Mouse (Mus musculus) embryonic fibroblast, embryonic 13.5 days (primary cell): Measurements from ENCODE around the gene Olfr535. TPM values are rescaled to one million over a fixed set of nuclear protein-coding genes. Genes with fewer than 3 reads are reported as not detected.
"Not testable (repeated sequence)": the region's sequence is repeated elsewhere in the genome, so short reads cannot be mapped to it uniquely, and the experiment has no call there.

Experiments
- H3K27ac ChIP-seq: 2 replicates; pipeline ENCODE4 v1.5.1; 2012; ENCODE audit warnings: low read length, control low read depth, inconsistent platforms; ENCODE audit not compliant: insufficient read depth
- H3K4me1 ChIP-seq: 2 replicates; pipeline ENCODE4 v1.6.1; 2011; ENCODE audit warnings: low read length; ENCODE audit not compliant: control insufficient read depth, insufficient read depth
- H3K4me3 ChIP-seq: 2 replicates; pipeline ENCODE4 v1.5.1; 2011; ENCODE audit warnings: mild to moderate bottlenecking, control low read depth, low read length; ENCODE audit not compliant: insufficient read depth
- CTCF ChIP-seq: IDR thresholded peaks from 2 replicates; pipeline ENCODE4 v1.5.1; 2011; ENCODE audit warnings: mild to moderate bottlenecking, control low read depth, low read length, moderate library complexity, borderline replicate concordance; ENCODE audit not compliant: insufficient read depth
- POLR2A ChIP-seq: IDR thresholded peaks from 2 replicates; pipeline ENCODE4 v1.6.1; 2011; ENCODE audit warnings: low read depth, mild to moderate bottlenecking, control low read depth, low read length, moderate library complexity
- polyA plus RNA-seq: library from polyadenylated mRNA; stranded (reverse); fragments of >200 nt; gene quantifications from 2 replicates; pipeline ENCODE4 v1.2.4, GENCODE M21; 2011; ENCODE audit warnings: low read depth; ENCODE audit not compliant: missing spikeins, insufficient read length

Gene Olfr535
- polyA plus RNA-seq, result not detected in 2 replicates

- TF ChIP-seq CTCF, result no peak
- H3K27ac ChIP-seq, result no peak within 1 kb of the TSS
- no peak within 1 kb of the TSS for H3K4me3 ChIP-seq
- H3K4me1 ChIP-seq, result no peaks in the 10 kb centered on the region
Measured at GRCm38 (mm10) chr7:140483916-140484315, at the start of gene Olfr535. Gene Olfr535, plus strand, starts transcription at chr7:140484216.

DNA sequence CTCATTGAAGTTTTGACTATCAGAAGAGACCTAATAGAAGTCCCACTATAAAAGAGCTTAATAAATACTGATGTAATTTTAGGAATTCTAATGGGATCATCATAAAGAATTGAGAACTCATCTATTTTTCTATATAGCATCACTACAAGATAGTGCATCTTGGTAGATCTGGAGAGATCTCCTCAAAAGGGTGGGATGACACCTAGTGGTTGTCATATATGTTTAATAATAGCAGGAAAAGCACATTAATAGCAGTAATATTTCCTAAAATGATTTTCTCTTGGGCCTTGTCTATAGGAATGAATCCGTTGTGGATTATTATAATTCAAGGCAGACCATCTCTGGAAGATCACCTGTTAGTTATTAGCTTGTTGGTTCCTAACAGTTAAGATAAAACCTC is 40.9 kb upstream of the Olfr535 start:
- Histone ChIP-seq H3K4me3 (no peak overlapping the region), H3K4me1 (no peaks in the 10 kb centered on the region), H3K27ac (no peak overlapping the region)
- TF ChIP-seq POLR2A (no peak), CTCF (no peak)

DNA sequence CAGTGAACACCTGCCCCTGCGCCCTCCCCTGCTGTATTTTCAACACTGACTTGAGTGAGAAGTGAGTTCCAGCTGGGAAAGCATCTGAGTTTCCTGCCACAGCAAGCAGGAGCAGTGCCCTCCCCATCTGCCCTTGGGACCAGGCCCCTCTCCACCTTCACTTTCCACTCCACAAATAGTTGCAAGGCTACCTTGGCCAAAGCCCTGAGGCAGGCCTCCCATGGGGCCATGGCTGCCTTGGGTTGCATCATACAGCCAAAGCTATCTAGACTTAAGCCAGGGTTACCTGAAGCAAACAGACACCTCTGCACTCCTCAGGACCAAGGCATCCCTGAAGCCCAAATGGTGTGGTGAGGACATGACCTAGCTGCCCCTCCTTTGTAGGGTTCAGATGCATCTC is 20.9 kb upstream of the Olfr535 start, which contains the start of gene Olfr533:
Gene Olfr533 (plus strand): TSS at position 301 of the 400 bp plus-strand sequence.
- not testable (repeated sequence) for H3K27ac ChIP-seq, H3K4me3 ChIP-seq, H3K4me1 ChIP-seq

DNA sequence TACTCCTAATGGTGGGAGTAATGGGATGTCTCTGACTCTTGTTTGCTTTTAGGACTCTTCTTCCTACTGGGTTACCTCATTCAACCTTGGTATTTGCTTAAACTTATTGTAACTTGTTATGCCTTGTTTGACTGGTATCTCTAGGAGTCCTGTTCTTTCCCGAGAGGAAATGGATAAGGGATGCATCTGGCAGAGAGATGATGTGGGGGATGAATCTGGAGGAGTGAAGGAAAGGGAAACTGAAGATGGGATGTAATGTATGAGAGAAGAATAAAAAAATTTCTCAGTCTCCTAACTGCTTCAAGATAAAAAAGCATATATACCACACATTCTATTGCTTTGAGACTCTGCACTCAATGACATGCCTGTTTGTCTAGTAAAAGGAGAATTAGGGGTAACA is 6.1 kb upstream of the Olfr535 start:
- Histone ChIP-seq H3K4me1 (no peaks in the 10 kb centered on the region), H3K27ac (no peak overlapping the region), H3K4me3 (no peak overlapping the region)
- TF ChIP-seq POLR2A (no peak), CTCF (no peak)

DNA sequence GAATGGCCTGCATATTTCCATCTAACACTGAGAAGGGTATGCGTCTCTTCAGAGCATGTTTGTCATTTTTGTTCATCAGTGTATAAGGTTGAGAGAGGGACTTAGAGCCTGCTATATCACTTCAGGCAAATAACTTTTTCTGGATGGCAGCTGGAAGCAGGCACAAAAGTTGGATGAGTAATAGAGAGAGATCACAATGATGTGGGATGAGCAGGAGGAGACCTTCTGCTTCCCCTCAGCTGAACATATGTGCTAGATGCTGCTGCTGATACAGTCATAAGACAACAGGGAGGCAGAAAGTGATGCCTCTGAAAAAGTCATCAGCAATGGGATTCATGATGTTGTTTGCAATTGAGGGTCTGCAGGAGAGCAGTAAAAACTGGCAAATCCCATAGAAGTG is 5.3 kb upstream of the Olfr535 start:
- no peak overlapping the region for H3K4me3 ChIP-seq

GRCm38 (mm10) chr7:140488981-140489380 is 5.0 kb downstream of the Olfr535 start:
- H3K4me1 ChIP-seq, result no peaks in the 10 kb centered on the region
- H3K27ac ChIP-seq, result no peak overlapping the region
- TF ChIP-seq POLR2A (no peak), CTCF (no peak)

More for the DNA sequence above, 5.3 kb upstream of the Olfr535 start:
- H3K27ac ChIP-seq, result no peak overlapping the region
- no peak for TF ChIP-seq POLR2A
- TF ChIP-seq CTCF, result no peak
- no peaks in the 10 kb centered on the region for H3K4me1 ChIP-seq

DNA sequence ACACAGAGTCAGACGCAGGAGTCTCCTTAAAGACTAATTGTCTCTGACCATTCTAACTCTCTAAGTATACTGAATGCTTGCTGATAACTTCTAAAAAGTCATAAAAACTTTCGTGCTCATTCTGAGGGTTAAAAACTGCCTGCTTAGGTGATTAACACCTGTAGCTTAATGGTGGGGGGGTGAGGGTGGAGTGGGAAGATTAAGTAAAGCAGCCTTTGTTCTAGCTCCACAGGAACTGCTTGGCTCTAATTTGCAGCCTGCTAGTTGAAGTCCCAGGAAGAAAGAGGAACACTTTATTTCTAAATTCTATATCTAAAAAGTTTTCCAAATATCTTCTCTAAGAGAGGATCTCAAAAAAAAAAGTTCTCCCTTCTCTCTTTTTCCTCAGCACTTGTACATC is 10.2 kb downstream of the Olfr535 start:
- no peak for TF ChIP-seq POLR2A
- no peak for TF ChIP-seq CTCF
- Histone ChIP-seq H3K4me3 (no peak overlapping the region), H3K27ac (no peak overlapping the region), H3K4me1 (no peaks in the 10 kb centered on the region)

More at GRCm38 (mm10) chr7:140488981-140489380, 5.0 kb downstream of the Olfr535 start:
- H3K4me3 ChIP-seq, result no peak overlapping the region

- H3K4me3 ChIP-seq, result no peak overlapping the region
- H3K4me1 ChIP-seq, result no peaks in the 10 kb centered on the region
- no peak for TF ChIP-seq POLR2A
- no peak for TF ChIP-seq CTCF
- no peak overlapping the region for H3K27ac ChIP-seq
Measured at GRCm38 (mm10) chr7:140494702-140495101, 10.7 kb downstream of the Olfr535 start.

DNA sequence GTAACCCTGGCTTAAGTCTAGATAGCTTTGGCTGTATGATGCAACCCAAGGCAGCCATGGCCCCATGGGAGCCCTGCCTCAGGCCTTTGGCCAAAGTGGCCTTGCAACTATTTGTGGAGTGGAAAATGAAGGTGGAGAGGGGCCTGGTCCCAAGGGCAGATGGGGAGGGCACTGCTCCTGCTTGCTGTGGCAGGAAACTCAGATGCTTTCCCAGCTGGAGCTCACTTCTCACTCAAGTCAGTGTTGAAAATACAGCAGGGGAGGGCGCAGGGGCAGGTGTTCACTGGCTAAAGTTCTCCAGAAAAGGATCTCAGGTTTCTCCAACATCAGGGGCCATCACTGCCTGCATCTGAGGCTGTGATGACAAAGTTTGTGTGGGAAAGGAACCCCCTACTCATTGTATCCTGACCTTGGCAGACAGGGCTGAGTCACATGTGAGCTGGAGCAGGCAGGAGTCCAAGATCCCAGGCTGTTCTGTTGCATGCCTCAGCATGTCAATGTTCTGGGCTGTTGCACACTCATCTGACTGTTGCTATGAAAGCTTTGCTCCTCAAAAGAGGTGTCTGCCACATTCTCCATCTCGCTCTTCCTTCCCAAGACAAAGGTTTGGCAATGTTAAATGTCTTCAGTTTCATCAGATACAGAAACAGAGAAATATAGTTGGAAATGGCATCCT is 23.5 kb downstream of the Olfr535 start, which contains the start of gene Olfr536:
Gene Olfr536 (minus strand): TSS at position 51 of the 676 bp plus-strand sequence.
- not testable (repeated sequence) for H3K4me3 ChIP-seq

DNA sequence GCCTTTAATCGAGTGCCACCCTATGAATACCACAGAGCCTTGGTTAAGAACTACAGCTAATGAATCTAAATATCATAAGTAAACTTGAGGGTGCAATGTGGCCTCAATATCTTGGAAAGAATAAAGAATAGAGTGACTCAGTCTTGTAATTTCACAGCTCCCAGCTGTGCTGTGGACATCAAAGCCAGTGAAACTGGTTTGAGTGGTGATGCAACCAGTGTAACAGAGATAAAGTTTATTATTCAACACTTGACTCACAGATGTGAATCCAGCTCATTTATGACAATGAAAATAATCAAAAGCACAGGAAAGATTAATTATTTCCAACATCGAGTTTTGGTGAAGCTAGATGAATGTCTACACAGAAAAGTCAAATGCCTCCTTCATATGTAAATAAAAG is 55.7 kb downstream of the Olfr535 start:
- Histone ChIP-seq H3K4me3 (no peak overlapping the region), H3K27ac (no peak overlapping the region), H3K4me1 (no peaks in the 10 kb centered on the region)
- TF ChIP-seq POLR2A, result no peak
- no peak for TF ChIP-seq CTCF

More for the DNA sequence above, 23.5 kb downstream of the Olfr535 start, which contains the start of gene Olfr536:
- H3K27ac ChIP-seq, H3K4me1 ChIP-seq: not testable (repeated sequence)

Other genes with a start within 250 kb of the Olfr535 start
- gene 5830411N06Rik, start 236.9 kb upstream of the Olfr535 start, polyA plus RNA-seq, result not detected in 2 replicates
- gene Olfr525, start 163.4 kb upstream of the Olfr535 start, polyA plus RNA-seq, result not detected in 2 replicates
- gene Olfr527, start 150.2 kb upstream of the Olfr535 start, polyA plus RNA-seq, result not detected in 2 replicates
- not detected in 2 replicates for gene Olfr60, start 122.5 kb upstream of the Olfr535 start, polyA plus RNA-seq
- gene Olfr530, start 107.9 kb upstream of the Olfr535 start, polyA plus RNA-seq, result not detected in 2 replicates
- gene Olfr531, start 81.3 kb upstream of the Olfr535 start, polyA plus RNA-seq, result not detected in 2 replicates
- not detected in 2 replicates for gene Olfr532, start 62.6 kb upstream of the Olfr535 start, polyA plus RNA-seq
- not detected in 2 replicates for gene Olfr533, start 20.8 kb upstream of the Olfr535 start, polyA plus RNA-seq
- not detected in 2 replicates for gene Olfr536, start 23.2 kb downstream of the Olfr535 start, polyA plus RNA-seq
- not detected in 2 replicates for gene Olfr538, start 83.7 kb downstream of the Olfr535 start, polyA plus RNA-seq
- gene Olfr46, start 117.1 kb downstream of the Olfr535 start, polyA plus RNA-seq, result not detected in 2 replicates
- not detected in 2 replicates for gene Olfr61, start 144.8 kb downstream of the Olfr535 start, polyA plus RNA-seq
- gene Olfr53, start 162.2 kb downstream of the Olfr535 start, polyA plus RNA-seq, result not detected in 2 replicates
- gene Olfr539, start 175.7 kb downstream of the Olfr535 start, polyA plus RNA-seq, result not detected in 2 replicates
- gene Olfr45, start 197.7 kb downstream of the Olfr535 start, polyA plus RNA-seq, result not detected in 2 replicates
- gene Olfr541, start 213.1 kb downstream of the Olfr535 start, polyA plus RNA-seq, result not detected in 2 replicates